Mouse (Mus musculus) brain, adult 2 months (tissue): ENCODE data around the gene Pbsn.
"Not testable (repeated sequence)": the region's sequence is repeated elsewhere in the genome, so short reads cannot be mapped to it uniquely, and the experiment has no call there.

Experiments used
- DNase-seq: peaks from one replicate; pipeline ENCODE4 v3.0.0; 2011; ENCODE audit warnings: low read depth, low spot score

Gene Pbsn

GRCm38 (mm10) chrX:77853523-77853922 lies at the start of gene Pbsn:
TSS of gene Pbsn (minus strand) at chrX:77853623.
- DNase-seq: no peak

GRCm38 (mm10) chrX:77880033-77880432 lies 26.6 kb upstream of the Pbsn start:
- DNase-seq: peak; percentile 13

GRCm38 (mm10) chrX:77864458-77864857 lies 11.0 kb upstream of the Pbsn start, which contains the start of gene Gm14744:
TSS of gene Gm14744 (plus strand) at chrX:77864758.
- not testable (repeated sequence) for DNase-seq

GRCm38 (mm10) chrX:77812031-77812430 lies 41.4 kb downstream of the Pbsn start:
- peak; percentile 62 for DNase-seq

- DNase-seq: peak; percentile 88
Measured at GRCm38 (mm10) chrX:77810608-77811206, 42.7 kb downstream of the Pbsn start.

GRCm38 (mm10) chrX:77808602-77809001 lies 44.8 kb downstream of the Pbsn start:
- DNase-seq: peak; percentile 59

GRCm38 (mm10) chrX:77802293-77802692 lies 51.1 kb downstream of the Pbsn start:
- no peak for DNase-seq

GRCm38 (mm10) chrX:77801543-77801942 lies 51.9 kb downstream of the Pbsn start:
- no peak for DNase-seq

- no peak for DNase-seq
Measured at GRCm38 (mm10) chrX:77799554-77799953, 53.9 kb downstream of the Pbsn start.

- DNase-seq: no peak
Measured at GRCm38 (mm10) chrX:77797801-77798200, 55.6 kb downstream of the Pbsn start.

GRCm38 (mm10) chrX:77796916-77797315 lies 56.5 kb downstream of the Pbsn start:
- DNase-seq: no peak

- DNase-seq: peak; percentile 83
Measured at GRCm38 (mm10) chrX:77796238-77796835, 57.1 kb downstream of the Pbsn start, which contains the start of gene Prkx. TSS of gene Prkx (minus strand) at chrX:77796278.

- DNase-seq: peak; percentile 95
Measured at GRCm38 (mm10) chrX:77795858-77796174, 57.6 kb downstream of the Pbsn start.

GRCm38 (mm10) chrX:77794962-77795857 lies 58.2 kb downstream of the Pbsn start:
- DNase-seq: peak; percentile 20

GRCm38 (mm10) chrX:77788675-77789074 lies 64.7 kb downstream of the Pbsn start:
- DNase-seq: peak; percentile 61
